Mouse (Mus musculus): ENCODE data around the gene Pomgnt1.

Gene Pomgnt1

GRCm38 (mm10) chr4:116123602-116124519 is at the start of gene Pomgnt1, which contains the start of gene Rad54l:
Gene Pomgnt1, plus strand, starts transcription at chr4:116123840.
Gene Rad54l, minus strand, starts transcription at chr4:116123690.
- DNase-seq (ENCODE audit: low spot score in 2 of 2) = peak in 1 of 2 experiments; percentile 75

GRCm38 (mm10) chr4:116074145-116074675 is 49.4 kb upstream of the Pomgnt1 start:
- peak in 1 of 2 experiments; percentile 16 for DNase-seq (ENCODE audit: low spot score in 2 of 2)

GRCm38 (mm10) chr4:116074861-116075620 is 48.6 kb upstream of the Pomgnt1 start, which contains the start of the genes Uqcrh and Lrrc41:
Gene Uqcrh, minus strand, starts transcription at chr4:116075071.
Gene Lrrc41, plus strand, starts transcription at chr4:116075269.
- peak; percentile 88 to 96 for DNase-seq (ENCODE audit: low spot score in 2 of 2)

GRCm38 (mm10) chr4:116075631-116076368 is 47.8 kb upstream of the Pomgnt1 start:
- peak in 1 of 2 experiments; percentile 48 for DNase-seq (ENCODE audit: low spot score in 2 of 2)

GRCm38 (mm10) chr4:116076369-116077231 is 47.0 kb upstream of the Pomgnt1 start:
- DNase-seq (ENCODE audit: low spot score in 2 of 2) = no peak

GRCm38 (mm10) chr4:116077240-116078095 is 46.2 kb upstream of the Pomgnt1 start:
- no peak for DNase-seq (ENCODE audit: low spot score in 2 of 2)

GRCm38 (mm10) chr4:116088510-116089249 is 35.0 kb upstream of the Pomgnt1 start:
- peak in 1 of 2 experiments; percentile 35 for DNase-seq (ENCODE audit: low spot score in 2 of 2)

GRCm38 (mm10) chr4:116096291-116096690 is 27.3 kb upstream of the Pomgnt1 start:
- no peak for DNase-seq (ENCODE audit: low spot score in 2 of 2)

- no peak for DNase-seq (ENCODE audit: low spot score in 2 of 2)
These were observed 26.4 kb upstream of the Pomgnt1 start for GRCm38 (mm10) chr4:116097211-116097610.

GRCm38 (mm10) chr4:116100959-116101358 is 22.7 kb upstream of the Pomgnt1 start:
- DNase-seq (ENCODE audit: low spot score in 2 of 2) = no peak

- DNase-seq (ENCODE audit: low spot score in 2 of 2) = peak in 1 of 2 experiments; percentile 21
These were observed 18.4 kb upstream of the Pomgnt1 start for GRCm38 (mm10) chr4:116105278-116105677.

- no peak for DNase-seq (ENCODE audit: low spot score in 2 of 2)
These were observed 12.9 kb upstream of the Pomgnt1 start for GRCm38 (mm10) chr4:116110695-116111094.

- no peak for DNase-seq (ENCODE audit: low spot score in 2 of 2)
These were observed 12.2 kb upstream of the Pomgnt1 start for GRCm38 (mm10) chr4:116111486-116111885.

GRCm38 (mm10) chr4:116122762-116123161 is 878 bp upstream of the Pomgnt1 start:
- DNase-seq (ENCODE audit: low spot score in 2 of 2) = no peak

- DNase-seq (ENCODE audit: low spot score in 2 of 2) = no peak
These were observed 2.3 kb downstream of the Pomgnt1 start for GRCm38 (mm10) chr4:116125803-116126386.

- no peak for DNase-seq (ENCODE audit: low spot score in 2 of 2)
These were observed 4.3 kb downstream of the Pomgnt1 start for GRCm38 (mm10) chr4:116127956-116128355.

GRCm38 (mm10) chr4:116133126-116133525 is 9.5 kb downstream of the Pomgnt1 start:
- no peak for DNase-seq (ENCODE audit: low spot score in 2 of 2)

GRCm38 (mm10) chr4:116134990-116135389 is 11.3 kb downstream of the Pomgnt1 start:
- DNase-seq (ENCODE audit: low spot score in 2 of 2) = no peak
